Mouse (Mus musculus): Measurements from ENCODE around the gene Spock2.
"Not testable (repeated sequence)": the region's sequence is repeated elsewhere in the genome, so short reads cannot be mapped to it uniquely, and the experiment has no call there.

GRCm38 (mm10) chr10:60161397-60161796 is 55.4 kb downstream of the Spock2 start:
- not testable (repeated sequence) for TF ChIP-seq POLR2A (IDR thresholded peaks at IDR 0.05; ENCODE audit: borderline replicate concordance, low read depth, low read length); CTCF (IDR thresholded peaks at IDR 0.05; ENCODE audit: low read depth, low read length)

Data from bone marrow macrophage, adult 2 months (primary cell).